Mouse (Mus musculus): Measurements from ENCODE around the gene Dclk1. TPM values are rescaled to one million over a fixed set of nuclear protein-coding genes. Genes with fewer than 3 reads are reported as not detected.
A peak's percentile ranks its signal among the peaks of the same experiment; 100 is the strongest.

Gene Dclk1
- polyA plus RNA-seq, 1 experiment from 2014 or later, result 56.1 TPM

- no peaks in the 10 kb centered on the region for H3K36me3 ChIP-seq
- ATAC-seq (ENCODE audit: insufficient number of reproducible peaks, insufficient read depth, low FRiP score, low TSS enrichment, low read depth), result no peak
- no peaks in the 10 kb centered on the region for H3K27me3 ChIP-seq
- H3K9me3 ChIP-seq, result no peaks in the 10 kb centered on the region
- peaks cover 3% of the 10 kb centered on the region; the same call in 1 of the 2 replicates for H3K4me1 ChIP-seq
- H3K4me3 ChIP-seq, result no peak overlapping the region
- H3K9ac ChIP-seq, result no peak overlapping the region
- 73% methylated on average over 3 of the region's 3 CpGs for WGBS
- no peak overlapping the region for H3K27ac ChIP-seq
- no peak overlapping the region for H3K4me2 ChIP-seq
Observed at GRCm38 (mm10) chr3:55360836-55361235, 118.7 kb downstream of the Dclk1 start.

DNA sequence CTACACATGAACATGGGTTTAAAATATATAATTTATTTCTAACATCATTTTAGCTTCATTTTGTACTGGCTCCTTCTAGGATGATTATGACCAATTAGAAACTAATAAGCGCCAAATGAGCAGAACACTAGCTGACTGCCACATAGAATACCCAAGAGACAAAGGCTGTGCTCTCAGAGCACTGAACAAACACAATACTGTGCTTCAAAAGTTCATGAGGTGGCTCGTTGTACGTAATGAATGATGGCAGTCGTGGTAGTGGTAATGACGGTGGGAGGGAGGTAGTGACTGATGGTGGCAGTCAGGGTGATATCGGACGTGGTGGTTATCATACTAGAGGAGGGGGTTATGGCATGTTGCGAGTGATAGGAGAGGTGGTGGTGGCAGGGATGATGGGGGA, 125.0 kb downstream of the Dclk1 start:
- Histone ChIP-seq H3K4me1 (no peaks in the 10 kb centered on the region), H3K27me3 (no peaks in the 10 kb centered on the region), H3K4me2 (no peak overlapping the region), H3K4me3 (no peak overlapping the region), H3K36me3 (no peaks in the 10 kb centered on the region), H3K9ac (no peak overlapping the region), H3K9me3 (no peaks in the 10 kb centered on the region), H3K27ac (no peak overlapping the region)
- 88% methylated on average over 8 of the region's 8 CpGs for WGBS
- ATAC-seq (ENCODE audit: insufficient number of reproducible peaks, insufficient read depth, low FRiP score, low TSS enrichment, low read depth), result no peak

DNA sequence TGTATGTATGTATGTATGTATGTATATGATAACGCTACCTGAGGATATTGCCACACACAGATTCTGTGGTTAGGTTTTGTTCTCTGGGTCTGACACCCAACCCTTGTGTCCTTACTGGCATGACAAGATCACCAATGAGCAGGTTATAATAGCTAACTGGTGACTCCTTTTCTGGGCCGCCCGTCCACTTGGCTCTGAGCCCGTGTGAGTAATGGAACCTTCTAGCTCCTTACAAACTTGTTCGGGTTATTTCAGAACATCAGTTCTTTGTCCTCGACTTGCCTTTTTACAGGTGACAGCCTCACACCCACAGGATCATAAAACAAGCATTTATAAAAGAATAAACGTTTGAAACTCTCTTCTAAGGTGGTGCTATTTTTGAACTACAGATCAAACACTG, 127.0 kb downstream of the Dclk1 start:
- Histone ChIP-seq H3K27ac (no peak overlapping the region), H3K4me3 (no peak overlapping the region), H3K36me3 (no peaks in the 10 kb centered on the region), H3K9me3 (no peaks in the 10 kb centered on the region), H3K9ac (no peak overlapping the region), H3K27me3 (no peaks in the 10 kb centered on the region), H3K4me1 (no peaks in the 10 kb centered on the region), H3K4me2 (no peak overlapping the region)
- no peak for ATAC-seq (ENCODE audit: insufficient number of reproducible peaks, insufficient read depth, low FRiP score, low TSS enrichment, low read depth)
- WGBS, result 81% methylated on average over 7 of the region's 7 CpGs

GRCm38 (mm10) chr3:55373689-55374088, 131.5 kb downstream of the Dclk1 start:
- H3K9me3 ChIP-seq, result no peaks in the 10 kb centered on the region
- H3K9ac ChIP-seq, result peak overlapping the region; percentile 58; the same call in 1 of the 2 replicates
- no peaks in the 10 kb centered on the region for H3K36me3 ChIP-seq
- no peaks in the 10 kb centered on the region for H3K27me3 ChIP-seq
- peak overlapping the region; percentile 42 for H3K4me3 ChIP-seq
- H3K4me2 ChIP-seq, result peak overlapping the region; percentile 65
- no peaks in the 10 kb centered on the region for H3K4me1 ChIP-seq
- ATAC-seq (ENCODE audit: insufficient number of reproducible peaks, insufficient read depth, low FRiP score, low TSS enrichment, low read depth), result 0 out of 2 replicates have a peak, but pooled peaks have one; percentile 43
- 5% methylated on average over 11 of the region's 11 CpGs for WGBS
- H3K27ac ChIP-seq, result no peak overlapping the region

DNA sequence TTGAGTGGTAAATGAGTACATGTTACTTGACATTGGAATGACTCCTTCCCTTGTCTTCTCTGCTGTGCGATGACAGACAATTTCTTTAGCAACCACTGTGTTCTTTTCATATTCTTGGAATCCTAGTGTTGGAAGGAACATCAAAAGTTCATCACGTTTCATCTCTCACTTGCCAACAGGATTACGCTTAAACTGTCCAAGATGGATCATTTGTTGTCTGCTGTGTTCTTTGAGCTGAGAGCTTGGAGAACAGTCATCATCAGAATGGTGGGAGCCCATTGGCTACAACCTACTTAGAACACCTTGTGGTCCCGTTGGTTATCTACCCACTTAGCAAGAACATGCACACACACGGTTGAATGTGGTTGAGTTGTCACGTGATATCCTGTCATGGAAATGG, 136.4 kb downstream of the Dclk1 start:
- Histone ChIP-seq H3K27me3 (no peaks in the 10 kb centered on the region), H3K9ac (no peak overlapping the region), H3K27ac (no peak overlapping the region), H3K4me3 (no peak overlapping the region), H3K36me3 (no peaks in the 10 kb centered on the region), H3K4me1 (peaks cover 22% of the 10 kb centered on the region), H3K9me3 (no peaks in the 10 kb centered on the region), H3K4me2 (no peak overlapping the region)
- 90% methylated on average over 6 of the region's 6 CpGs for WGBS
- ATAC-seq (ENCODE audit: insufficient number of reproducible peaks, insufficient read depth, low FRiP score, low TSS enrichment, low read depth), result no peak

DNA sequence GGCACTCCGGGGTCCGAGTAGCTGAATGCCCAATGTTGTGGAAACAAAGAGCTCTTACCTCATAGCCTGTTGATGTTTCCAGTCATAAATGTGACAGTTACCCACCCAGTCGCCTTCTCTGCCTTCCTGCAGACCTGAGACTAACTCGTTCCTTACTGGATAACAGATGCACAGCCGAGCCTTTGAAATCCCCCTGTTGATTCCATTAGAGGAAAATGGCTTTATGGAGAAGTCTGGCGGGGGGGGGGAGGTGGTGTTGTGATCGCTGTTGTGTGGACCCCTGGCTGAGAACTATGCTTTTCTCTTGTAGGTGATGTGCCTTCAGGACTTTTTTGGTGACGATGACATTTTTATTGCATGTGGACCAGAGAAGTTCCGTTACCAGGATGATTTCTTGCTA, 138.3 kb downstream of the Dclk1 start:
- Histone ChIP-seq H3K36me3 (no peaks in the 10 kb centered on the region), H3K4me2 (0 out of 2 replicates have a peak overlapping the region, but pooled peaks have one; percentile 2), H3K9ac (no peak overlapping the region), H3K4me3 (no peak overlapping the region), H3K27ac (peak overlapping the region; percentile 44), H3K9me3 (no peaks in the 10 kb centered on the region), H3K4me1 (peaks cover 22% of the 10 kb centered on the region), H3K27me3 (no peaks in the 10 kb centered on the region)
- ATAC-seq (ENCODE audit: insufficient number of reproducible peaks, insufficient read depth, low FRiP score, low TSS enrichment, low read depth), result no peak
- WGBS, result 20% methylated on average over 9 of the region's 9 CpGs

DNA sequence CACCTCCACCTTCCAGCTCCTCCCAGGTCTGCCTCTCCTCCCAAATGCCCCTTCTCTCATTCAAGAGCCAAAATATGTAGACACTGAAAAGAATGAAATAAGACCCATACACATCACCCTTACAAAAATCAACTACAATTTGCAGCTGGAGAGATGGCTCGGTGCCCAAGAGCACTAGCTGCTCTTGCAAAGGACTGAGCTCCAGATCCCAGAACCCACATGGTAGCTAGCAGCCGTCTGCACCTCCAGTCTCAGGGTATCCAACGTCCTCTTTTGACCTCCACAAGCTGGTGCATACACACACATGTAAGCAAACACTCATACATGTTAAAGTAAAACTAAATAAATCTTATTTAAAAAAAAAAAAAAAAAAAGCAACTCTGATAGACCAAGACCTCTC, 150.4 kb downstream of the Dclk1 start:
- ATAC-seq (ENCODE audit: insufficient number of reproducible peaks, insufficient read depth, low FRiP score, low TSS enrichment, low read depth), result no peak
- H3K4me2 ChIP-seq, result no peak overlapping the region
- no peaks in the 10 kb centered on the region for H3K9me3 ChIP-seq
- no peaks in the 10 kb centered on the region for H3K27me3 ChIP-seq
- H3K27ac ChIP-seq, result no peak overlapping the region
- 42% methylated on average over 3 of the region's 3 CpGs for WGBS
- peaks cover 10% of the 10 kb centered on the region for H3K4me1 ChIP-seq
- no peak overlapping the region for H3K4me3 ChIP-seq
- H3K9ac ChIP-seq, result no peak overlapping the region
- H3K36me3 ChIP-seq, result no peaks in the 10 kb centered on the region

GRCm38 (mm10) chr3:55393549-55393948, 151.4 kb downstream of the Dclk1 start:
- H3K4me3 ChIP-seq, result no peak overlapping the region
- H3K4me2 ChIP-seq, result no peak overlapping the region
- H3K27me3 ChIP-seq, result no peaks in the 10 kb centered on the region
- no peak overlapping the region for H3K9ac ChIP-seq
- peaks cover 12% of the 10 kb centered on the region for H3K4me1 ChIP-seq
- no peak for ATAC-seq (ENCODE audit: insufficient number of reproducible peaks, insufficient read depth, low FRiP score, low TSS enrichment, low read depth)
- no peak overlapping the region for H3K27ac ChIP-seq
- no peaks in the 10 kb centered on the region for H3K9me3 ChIP-seq
- 75% methylated on average over 3 of the region's 3 CpGs for WGBS
- H3K36me3 ChIP-seq, result no peaks in the 10 kb centered on the region

GRCm38 (mm10) chr3:55396792-55397191, 154.6 kb downstream of the Dclk1 start:
- no peaks in the 10 kb centered on the region for H3K9me3 ChIP-seq
- no peak for ATAC-seq (ENCODE audit: insufficient number of reproducible peaks, insufficient read depth, low FRiP score, low TSS enrichment, low read depth)
- H3K36me3 ChIP-seq, result no peaks in the 10 kb centered on the region
- H3K4me1 ChIP-seq, result peaks cover 12% of the 10 kb centered on the region
- WGBS, result 67% methylated on average over 2 of the region's 2 CpGs
- H3K4me3 ChIP-seq, result no peak overlapping the region
- H3K4me2 ChIP-seq, result no peak overlapping the region
- H3K27me3 ChIP-seq, result no peaks in the 10 kb centered on the region
- H3K9ac ChIP-seq, result no peak overlapping the region
- no peak overlapping the region for H3K27ac ChIP-seq

GRCm38 (mm10) chr3:55397752-55398693, 155.9 kb downstream of the Dclk1 start:
- no peak overlapping the region for H3K4me2 ChIP-seq
- 76% methylated on average over 6 of the region's 6 CpGs for WGBS
- no peaks in the 10 kb centered on the region for H3K27me3 ChIP-seq
- H3K9me3 ChIP-seq, result no peaks in the 10 kb centered on the region
- H3K4me3 ChIP-seq, result no peak overlapping the region
- no peaks in the 10 kb centered on the region for H3K36me3 ChIP-seq
- peaks cover 6% of the 10 kb centered on the region; the same call in 1 of the 2 replicates for H3K4me1 ChIP-seq
- no peak overlapping the region for H3K27ac ChIP-seq
- ATAC-seq (ENCODE audit: insufficient number of reproducible peaks, insufficient read depth, low FRiP score, low TSS enrichment, low read depth), result no peak
- H3K9ac ChIP-seq, result no peak overlapping the region

DNA sequence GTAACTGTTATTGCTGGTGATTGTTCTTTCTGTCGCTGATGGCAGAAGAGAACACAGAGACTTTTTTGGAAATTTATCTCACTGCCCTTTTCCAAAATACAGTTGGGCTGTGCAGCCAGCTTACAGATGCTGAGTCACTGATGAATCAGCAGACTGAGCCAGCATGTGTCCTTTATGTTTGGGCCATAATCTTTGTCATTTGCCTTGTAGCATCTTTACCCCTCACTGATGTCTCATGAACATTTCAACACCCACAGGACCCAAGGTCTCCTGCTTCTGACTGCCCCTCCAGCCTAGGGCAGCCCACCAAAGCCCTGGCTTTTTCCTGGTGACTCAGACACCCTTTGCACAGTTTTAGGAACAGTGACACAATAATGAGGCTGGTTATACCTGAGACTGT, 159.1 kb downstream of the Dclk1 start:
- WGBS, result 81% methylated on average over 1 of the region's 1 CpGs
- Histone ChIP-seq H3K4me3 (no peak overlapping the region), H3K9ac (no peak overlapping the region), H3K4me1 (peaks cover 6% of the 10 kb centered on the region; the same call in 1 of the 2 replicates), H3K36me3 (no peaks in the 10 kb centered on the region), H3K27me3 (no peaks in the 10 kb centered on the region), H3K27ac (no peak overlapping the region), H3K9me3 (no peaks in the 10 kb centered on the region), H3K4me2 (no peak overlapping the region)
- ATAC-seq (ENCODE audit: insufficient number of reproducible peaks, insufficient read depth, low FRiP score, low TSS enrichment, low read depth), result no peak

DNA sequence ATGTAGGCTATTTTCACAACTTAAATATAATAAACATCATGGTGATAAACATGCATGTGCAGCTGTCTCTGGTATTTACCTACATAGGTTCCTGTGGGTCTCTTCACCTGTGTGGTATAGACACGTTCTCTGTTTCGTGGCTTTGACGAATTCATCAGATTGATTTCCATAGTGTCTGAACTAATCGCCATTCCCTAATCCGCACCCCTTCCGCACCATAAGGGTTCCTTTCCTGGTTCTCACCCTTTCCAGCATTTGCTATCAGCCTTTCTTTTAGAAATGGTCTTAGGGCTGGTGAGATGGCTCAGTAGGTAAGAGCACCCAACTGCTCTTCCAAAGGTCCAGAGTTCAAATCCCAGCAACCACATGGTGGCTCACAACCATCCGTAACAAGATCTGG, 162.6 kb downstream of the Dclk1 start:
- no peak overlapping the region for H3K4me3 ChIP-seq
- H3K4me2 ChIP-seq, result no peak overlapping the region
- H3K36me3 ChIP-seq, result no peaks in the 10 kb centered on the region
- H3K9me3 ChIP-seq, result no peaks in the 10 kb centered on the region
- H3K27me3 ChIP-seq, result no peaks in the 10 kb centered on the region
- no peak for ATAC-seq (ENCODE audit: insufficient number of reproducible peaks, insufficient read depth, low FRiP score, low TSS enrichment, low read depth)
- no peak overlapping the region for H3K9ac ChIP-seq
- no peaks in the 10 kb centered on the region for H3K4me1 ChIP-seq
- no peak overlapping the region for H3K27ac ChIP-seq
- WGBS, result 95% methylated on average over 7 of the region's 7 CpGs

All from embryonic facial prominence, embryonic 13.5 days (tissue).